Mouse (Mus musculus) E14TG2a.4 (cell line): ENCODE data around the gene Ak2.
A peak's percentile ranks its signal among the peaks of the same experiment; 100 is the strongest.

Experiments used
- H3K27me3 ChIP-seq: 2 replicates; pipeline ENCODE4 v1.6.1; 2014; ENCODE audit warnings: low read length, control low read depth; ENCODE audit not compliant: insufficient read depth
- H3K36me3 ChIP-seq: 2 replicates; pipeline ENCODE4 v1.6.1; 2014; ENCODE audit warnings: low read length, control low read depth; ENCODE audit not compliant: insufficient read depth
- H3K4me1 ChIP-seq: replicated peaks from 2 replicates; pipeline ENCODE4 v1.6.1; 2014; ENCODE audit warnings: low read depth, low read length, control low read depth
- H3K4me3 ChIP-seq: replicated peaks from 2 replicates; pipeline ENCODE4 v1.5.1; 2014; ENCODE audit warnings: mild to moderate bottlenecking, low read length
- H3K9me3 ChIP-seq: 2 replicates; pipeline ENCODE4 v1.6.1; 2014; ENCODE audit warnings: low read length, control low read depth
- CTCF ChIP-seq: conservative IDR thresholded peaks from 2 replicates; pipeline ENCODE4 v1.5.1; 2014; ENCODE audit warnings: low read length
- NANOG ChIP-seq: IDR thresholded peaks from 2 replicates; pipeline ENCODE4 v1.6.1; 2014; ENCODE audit warnings: borderline replicate concordance, low read length, mixed read lengths
- POU5F1 ChIP-seq: IDR thresholded peaks from 2 replicates; pipeline ENCODE4 v1.6.1; 2014; ENCODE audit warnings: low read length, borderline replicate concordance

Gene Ak2

DNA sequence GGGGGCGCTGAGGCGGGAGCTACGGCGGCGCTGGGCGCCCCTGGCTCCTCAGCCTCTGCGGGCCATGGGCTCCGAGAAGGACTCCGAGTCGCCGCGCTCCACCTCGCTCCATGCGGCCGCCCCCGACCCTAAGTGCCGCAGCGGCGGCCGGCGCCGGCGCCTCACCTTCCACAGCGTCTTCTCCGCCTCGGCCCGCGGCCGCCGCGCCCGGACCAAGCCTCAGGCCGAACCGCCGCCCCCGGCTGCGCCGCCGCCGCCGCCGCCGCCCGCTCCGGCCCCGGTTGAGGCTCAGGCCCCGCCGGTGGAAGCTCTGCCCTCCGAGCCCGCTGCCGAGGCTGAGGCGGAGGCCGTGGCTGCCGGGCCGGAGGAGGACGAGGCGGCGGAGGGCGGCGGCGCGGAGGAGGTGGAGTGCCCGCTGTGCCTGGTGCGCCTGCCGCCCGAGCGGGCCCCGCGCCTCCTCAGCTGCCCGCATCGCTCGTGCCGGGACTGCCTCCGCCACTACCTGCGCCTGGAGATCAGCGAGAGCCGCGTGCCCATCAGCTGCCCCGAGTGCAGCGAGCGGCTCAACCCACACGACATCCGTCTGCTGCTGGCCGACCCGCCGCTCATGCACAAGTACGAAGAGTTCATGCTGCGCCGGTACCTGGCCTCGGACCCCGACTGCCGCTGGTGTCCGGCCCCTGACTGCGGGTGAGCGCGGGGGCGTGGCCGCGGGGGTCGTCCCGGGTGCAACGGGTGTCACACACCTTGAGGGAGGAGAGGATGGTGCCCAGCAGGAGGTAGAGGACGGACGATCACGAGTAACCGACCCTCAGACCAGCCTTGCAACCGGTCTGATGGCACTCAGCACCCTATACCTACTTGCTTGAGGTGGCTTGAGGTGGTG, 66.7 kb downstream of the Ak2 start, which contains the start of gene Rnf19b:
Gene Rnf19b (plus strand): TSS at position 65 of the 886 bp plus-strand sequence.
- H3K27me3 ChIP-seq: no peaks in the 10 kb centered on the region
- peaks cover 16% of the 10 kb centered on the region for H3K9me3 ChIP-seq
- H3K4me1 ChIP-seq: peaks cover 52% of the 10 kb centered on the region
- H3K4me3 ChIP-seq: peak within 1 kb of the TSS; percentile 93
- peaks cover 38% of the 10 kb centered on the region for H3K36me3 ChIP-seq
- no peak for TF ChIP-seq CTCF
- no peak for TF ChIP-seq NANOG
- TF ChIP-seq POU5F1: no peak

GRCm38 (mm10) chr4:129059125-129059551, 67.4 kb downstream of the Ak2 start:
- Histone ChIP-seq H3K4me3 (peak overlapping the region; percentile 93), H3K36me3 (peaks cover 32% of the 10 kb centered on the region), H3K27me3 (no peaks in the 10 kb centered on the region), H3K4me1 (peaks cover 52% of the 10 kb centered on the region), H3K9me3 (peaks cover 9% of the 10 kb centered on the region)
- TF ChIP-seq CTCF: no peak
- TF ChIP-seq NANOG: no peak
- TF ChIP-seq POU5F1: no peak

DNA sequence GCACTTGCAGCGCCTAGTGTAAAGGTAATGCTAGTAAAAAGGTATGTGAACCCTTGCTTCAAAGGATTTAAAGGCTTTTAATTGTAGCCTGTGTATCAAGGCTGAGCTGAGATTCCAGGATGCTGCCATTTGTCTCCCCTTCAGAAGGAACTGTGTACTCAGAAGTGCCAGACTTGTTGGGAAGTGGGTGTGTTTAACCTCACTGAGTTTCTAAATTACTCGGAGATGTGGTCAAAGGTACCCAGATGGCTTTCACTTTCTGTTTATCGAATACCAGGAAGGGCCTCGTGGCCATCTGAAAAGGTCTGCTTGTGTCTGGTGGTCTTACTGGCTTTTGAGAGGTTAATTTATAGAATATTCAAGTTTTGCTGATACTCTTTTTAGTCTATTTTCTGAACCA, 68.2 kb downstream of the Ak2 start:
- TF ChIP-seq CTCF (no peak), NANOG (no peak), POU5F1 (no peak)

More for the DNA sequence above, 68.2 kb downstream of the Ak2 start:
- Histone ChIP-seq H3K4me3 (peak overlapping the region; percentile 93; the same call in 1 of the 2 replicates), H3K27me3 (no peaks in the 10 kb centered on the region), H3K9me3 (peaks cover 1% of the 10 kb centered on the region), H3K4me1 (peaks cover 55% of the 10 kb centered on the region), H3K36me3 (peaks cover 24% of the 10 kb centered on the region)
